Mouse (Mus musculus) 416B (cell line): ENCODE measurements at regions not wholly inside any gene's neighbourhood (a gene's known extent, or its start where the extent isn't known, plus 50 kb on each side); places are given as distances from the start of the nearest gene placed in this dataset.

Source experiments
- DNase-seq: peaks from one replicate; pipeline ENCODE4 v3.0.0; 2011; ENCODE audit warnings: low read depth

- DNase-seq: no peak
Observed at GRCm38 (mm10) chr11:82668026-82668425, 96.1 kb downstream of the Cct6b start.

GRCm38 (mm10) chr11:82664076-82664475, 100.0 kb downstream of the Cct6b start:
- DNase-seq: no peak

GRCm38 (mm10) chr11:82662086-82662485, 102.0 kb downstream of the Cct6b start:
- no peak for DNase-seq

GRCm38 (mm10) chr11:82651751-82652150, 112.4 kb downstream of the Cct6b start:
- no peak for DNase-seq

- no peak for DNase-seq
Observed at GRCm38 (mm10) chr11:82638513-82638912, 125.6 kb downstream of the Cct6b start.

- no peak for DNase-seq
Observed at GRCm38 (mm10) chr11:82632191-82632590, 131.9 kb downstream of the Cct6b start.

- DNase-seq: no peak
Observed at GRCm38 (mm10) chr11:82631387-82631786, 132.7 kb downstream of the Cct6b start.

- no peak for DNase-seq
Observed at GRCm38 (mm10) chr11:82626501-82627111, 137.5 kb downstream of the Cct6b start.

GRCm38 (mm10) chr11:82621061-82621460, 143.1 kb downstream of the Cct6b start:
- DNase-seq: no peak

GRCm38 (mm10) chr11:82619418-82619817, 144.7 kb downstream of the Cct6b start:
- DNase-seq: no peak

GRCm38 (mm10) chr11:82618457-82618856, 145.7 kb downstream of the Cct6b start:
- no peak for DNase-seq

GRCm38 (mm10) chr11:82616856-82617255, 147.3 kb downstream of the Cct6b start:
- DNase-seq: no peak

GRCm38 (mm10) chr11:82614356-82614755, 149.8 kb downstream of the Cct6b start:
- no peak for DNase-seq

GRCm38 (mm10) chr11:82613503-82613902, 150.6 kb downstream of the Cct6b start:
- peak; percentile 57 for DNase-seq

- DNase-seq: peak; percentile 75
Observed at GRCm38 (mm10) chr11:82612026-82612425, 152.1 kb downstream of the Cct6b start.

GRCm38 (mm10) chr11:82608963-82609362, 155.2 kb downstream of the Cct6b start:
- DNase-seq: no peak

GRCm38 (mm10) chr11:82607661-82608060, 156.5 kb downstream of the Cct6b start:
- no peak for DNase-seq

GRCm38 (mm10) chr11:82604251-82604835, 159.8 kb downstream of the Cct6b start:
- no peak for DNase-seq

GRCm38 (mm10) chr11:82602818-82603217, 161.3 kb downstream of the Cct6b start:
- no peak for DNase-seq

GRCm38 (mm10) chr11:82602250-82602649, 161.9 kb downstream of the Cct6b start:
- DNase-seq: no peak

GRCm38 (mm10) chr11:82600151-82600550, 164.0 kb downstream of the Cct6b start:
- no peak for DNase-seq

GRCm38 (mm10) chr11:82597757-82598156, 166.4 kb downstream of the Cct6b start:
- no peak for DNase-seq

GRCm38 (mm10) chr11:82596801-82597200, 167.3 kb downstream of the Cct6b start:
- no peak for DNase-seq

- no peak for DNase-seq
Observed at GRCm38 (mm10) chr11:82589761-82590160, 174.4 kb downstream of the Cct6b start.
